Mouse (Mus musculus) hindbrain, embryonic 11.5 days (tissue): ENCODE measurements at regions not wholly inside any gene's neighbourhood (a gene's known extent, or its start where the extent isn't known, plus 50 kb on each side); places are given as distances from the start of the nearest gene placed in this dataset.

Source experiments
- ATAC-seq: fragments of 200-750 bp; cut with Nextera tagmentation; 2 replicates; pipeline ENCODE4 v1.8.0; 2017; ENCODE audit warnings: mild to moderate bottlenecking, moderate TSS enrichment, moderate library complexity; ENCODE audit not compliant: low FRiP score
- DNase-seq: peaks from one replicate; pipeline ENCODE4 v3.0.0-alpha.2; 2015; ENCODE audit warnings: low spot score
- H3K27ac ChIP-seq: fragments of 300-500 bp; sonication (generic); 2 replicates; pipeline ENCODE4 v1.5.1; 2014; ENCODE audit warnings: mild to moderate bottlenecking, low read depth, low read length
- H3K27me3 ChIP-seq: fragments of 300-500 bp; sonication (generic); 2 replicates; pipeline ENCODE4 v1.6.1; 2014; ENCODE audit warnings: mild to moderate bottlenecking, low read length, moderate library complexity, mixed read lengths; ENCODE audit not compliant: control insufficient read depth, insufficient read depth
- H3K36me3 ChIP-seq: fragments of 300-500 bp; sonication (generic); 2 replicates; pipeline ENCODE4 v1.6.1; 2014; ENCODE audit warnings: mild to moderate bottlenecking, low read length, moderate library complexity, mixed read lengths; ENCODE audit not compliant: control insufficient read depth, insufficient read depth
- H3K4me1 ChIP-seq: fragments of 300-500 bp; sonication (generic); replicated peaks from 2 replicates; pipeline ENCODE4 v1.6.1; 2014; ENCODE audit warnings: low read length, mixed read lengths; ENCODE audit not compliant: control insufficient read depth, insufficient read depth
- H3K4me2 ChIP-seq: fragments of 300-500 bp; sonication (generic); replicated peaks from 2 replicates; pipeline ENCODE4 v1.6.1; 2014; ENCODE audit warnings: mild to moderate bottlenecking, low read depth, low read length
- H3K4me3 ChIP-seq: fragments of 300-500 bp; sonication (generic); 2 replicates; pipeline ENCODE4 v1.5.1; 2014; ENCODE audit warnings: low read depth, low read length
- H3K9ac ChIP-seq: fragments of 300-500 bp; sonication (generic); 2 replicates; pipeline ENCODE4 v1.6.1; 2014; ENCODE audit warnings: low read depth, low read length
- H3K9me3 ChIP-seq: fragments of 300-500 bp; sonication (generic); 2 replicates; pipeline ENCODE4 v1.6.1; 2016; ENCODE audit warnings: low read length; ENCODE audit not compliant: control insufficient read depth
- WGBS: fragments of 180-500 bp; shearing (Covaris S2); extraction: QIAGEN DNeasy Blood & Tissue Kit; methylation state at CpG from one replicate; pipeline ENCODE4 v1.1.7; 2014; 5-methylcytosine and 5-hydroxymethylcytosine counted together

GRCm38 (mm10) chr7:124777822-124778221, 666.7 kb upstream of the Kdm8 start:
- H3K27ac ChIP-seq, result no peak overlapping the region
- no peak overlapping the region for H3K4me2 ChIP-seq
- DNase-seq (no peak), ATAC-seq (no peak)
- no peaks in the 10 kb centered on the region for H3K36me3 ChIP-seq
- H3K27me3 ChIP-seq, result no peaks in the 10 kb centered on the region
- WGBS, result 100% methylated on average over 1 of the region's 1 CpGs
- H3K9me3 ChIP-seq, result no peaks in the 10 kb centered on the region
- H3K4me1 ChIP-seq, result no peaks in the 10 kb centered on the region
- H3K4me3 ChIP-seq, result no peak overlapping the region
- no peak overlapping the region for H3K9ac ChIP-seq

- DNase-seq (peak; percentile 29), ATAC-seq (no peak)
Observed at GRCm38 (mm10) chr7:124782816-124783215, 661.7 kb upstream of the Kdm8 start.

GRCm38 (mm10) chr7:124784995-124785394, 659.5 kb upstream of the Kdm8 start:
- H3K36me3 ChIP-seq, result no peaks in the 10 kb centered on the region
- ATAC-seq, result no peak
- DNase-seq, result no peak
- H3K9me3 ChIP-seq, result no peaks in the 10 kb centered on the region
- no peak overlapping the region for H3K9ac ChIP-seq
- H3K27me3 ChIP-seq, result no peaks in the 10 kb centered on the region
- no peaks in the 10 kb centered on the region for H3K4me1 ChIP-seq
- H3K4me3 ChIP-seq, result no peak overlapping the region
- no peak overlapping the region for H3K27ac ChIP-seq
- H3K4me2 ChIP-seq, result no peak overlapping the region
- WGBS, result 74% methylated on average over 2 of the region's 2 CpGs

More at GRCm38 (mm10) chr7:124782816-124783215, 661.7 kb upstream of the Kdm8 start:
- H3K9ac ChIP-seq, result no peak overlapping the region
- WGBS, result 51% methylated on average over 4 of the region's 4 CpGs
- H3K9me3 ChIP-seq, result no peaks in the 10 kb centered on the region
- H3K4me3 ChIP-seq, result no peak overlapping the region
- no peaks in the 10 kb centered on the region for H3K36me3 ChIP-seq
- H3K27ac ChIP-seq, result no peak overlapping the region
- no peaks in the 10 kb centered on the region for H3K27me3 ChIP-seq
- no peaks in the 10 kb centered on the region for H3K4me1 ChIP-seq
- H3K4me2 ChIP-seq, result no peak overlapping the region

- H3K4me1 ChIP-seq, result no peaks in the 10 kb centered on the region
- ATAC-seq (no peak), DNase-seq (no peak)
- no peak overlapping the region for H3K27ac ChIP-seq
- no peaks in the 10 kb centered on the region for H3K36me3 ChIP-seq
- WGBS, result 92% methylated on average over 8 of the region's 8 CpGs
- no peak overlapping the region for H3K4me2 ChIP-seq
- H3K27me3 ChIP-seq, result no peaks in the 10 kb centered on the region
- H3K4me3 ChIP-seq, result no peak overlapping the region
- no peaks in the 10 kb centered on the region for H3K9me3 ChIP-seq
- H3K9ac ChIP-seq, result no peak overlapping the region
Observed at GRCm38 (mm10) chr7:124785896-124786295, 658.6 kb upstream of the Kdm8 start.

- Histone ChIP-seq H3K4me3 (no peak overlapping the region), H3K36me3 (no peaks in the 10 kb centered on the region), H3K9ac (no peak overlapping the region), H3K4me2 (no peak overlapping the region), H3K9me3 (no peaks in the 10 kb centered on the region), H3K27ac (no peak overlapping the region), H3K27me3 (no peaks in the 10 kb centered on the region), H3K4me1 (no peaks in the 10 kb centered on the region)
- DNase-seq (no peak), ATAC-seq (no peak)
- WGBS, result 87% methylated on average over 3 of the region's 3 CpGs
Observed at GRCm38 (mm10) chr7:124788781-124789180, 655.7 kb upstream of the Kdm8 start.

- WGBS, result 81% methylated on average over 3 of the region's 3 CpGs
- DNase-seq, result no peak
- Histone ChIP-seq H3K9ac (no peak overlapping the region), H3K9me3 (no peaks in the 10 kb centered on the region), H3K36me3 (no peaks in the 10 kb centered on the region), H3K4me1 (no peaks in the 10 kb centered on the region), H3K27me3 (no peaks in the 10 kb centered on the region), H3K4me3 (no peak overlapping the region), H3K27ac (no peak overlapping the region), H3K4me2 (no peak overlapping the region)
- ATAC-seq, result no peak
Observed at GRCm38 (mm10) chr7:124803101-124803500, 641.4 kb upstream of the Kdm8 start.

- no peaks in the 10 kb centered on the region for H3K27me3 ChIP-seq
- H3K9me3 ChIP-seq, result no peaks in the 10 kb centered on the region
- H3K27ac ChIP-seq, result no peak overlapping the region
- H3K9ac ChIP-seq, result no peak overlapping the region
- DNase-seq (no peak), ATAC-seq (no peak)
- no peaks in the 10 kb centered on the region for H3K36me3 ChIP-seq
- H3K4me1 ChIP-seq, result no peaks in the 10 kb centered on the region
- H3K4me3 ChIP-seq, result no peak overlapping the region
- H3K4me2 ChIP-seq, result no peak overlapping the region
Observed at GRCm38 (mm10) chr7:124834692-124835091, 609.8 kb upstream of the Kdm8 start.

GRCm38 (mm10) chr7:124836531-124836930, 607.9 kb upstream of the Kdm8 start:
- WGBS, result 92% methylated on average over 3 of the region's 3 CpGs
- Histone ChIP-seq H3K27me3 (no peaks in the 10 kb centered on the region), H3K4me3 (no peak overlapping the region), H3K27ac (no peak overlapping the region), H3K9ac (no peak overlapping the region), H3K36me3 (no peaks in the 10 kb centered on the region), H3K9me3 (no peaks in the 10 kb centered on the region), H3K4me2 (no peak overlapping the region), H3K4me1 (no peaks in the 10 kb centered on the region)
- DNase-seq, result no peak
- ATAC-seq, result no peak

- Histone ChIP-seq H3K4me3 (no peak overlapping the region), H3K4me1 (no peaks in the 10 kb centered on the region), H3K9ac (no peak overlapping the region), H3K9me3 (no peaks in the 10 kb centered on the region), H3K36me3 (no peaks in the 10 kb centered on the region), H3K4me2 (no peak overlapping the region), H3K27ac (no peak overlapping the region), H3K27me3 (no peaks in the 10 kb centered on the region)
- ATAC-seq (no peak), DNase-seq (no peak)
- 76% methylated on average over 5 of the region's 5 CpGs for WGBS
Observed at GRCm38 (mm10) chr7:124855056-124855455, 589.4 kb upstream of the Kdm8 start.
